Mouse (Mus musculus): ENCODE data around the gene Itga2. TPM values are rescaled to one million over a fixed set of nuclear protein-coding genes. Genes with fewer than 3 reads are reported as not detected.

Gene Itga2
- polyA plus RNA-seq, 1 experiment from 2014 or later: 2.4 TPM

GRCm38 (mm10) chr13:114878667-114879066, 53.2 kb downstream of the Itga2 start:
- Histone ChIP-seq H3K4me1 (no peaks in the 10 kb centered on the region), H3K36me3 (0 out of 2 replicates have a peak, but pooled peaks cover 3% of the 10 kb centered on the region), H3K27ac (replicated peaks) (no peak overlapping the region), H3K9me3 (no peaks in the 10 kb centered on the region), H3K9ac (no peak overlapping the region), H3K4me3 (no peak overlapping the region), H3K4me2 (no peak overlapping the region), H3K27me3 (replicated peaks) (no peaks in the 10 kb centered on the region)
- no peak for ATAC-seq (ENCODE audit: extremely low read depth, insufficient number of reproducible peaks, low FRiP score, low TSS enrichment)
- 65% methylated on average over 11 of the region's 11 CpGs for WGBS

GRCm38 (mm10) chr13:114876005-114876520, 55.8 kb downstream of the Itga2 start:
- Histone ChIP-seq H3K4me1 (no peaks in the 10 kb centered on the region), H3K4me3 (no peak overlapping the region), H3K27ac (replicated peaks) (no peak overlapping the region), H3K9ac (no peak overlapping the region), H3K9me3 (no peaks in the 10 kb centered on the region), H3K27me3 (replicated peaks) (no peaks in the 10 kb centered on the region), H3K36me3 (peaks cover 3% of the 10 kb centered on the region; the same call in 1 of the 2 replicates), H3K4me2 (no peak overlapping the region)
- 74% methylated on average over 2 of the region's 2 CpGs for WGBS
- ATAC-seq (ENCODE audit: extremely low read depth, insufficient number of reproducible peaks, low FRiP score, low TSS enrichment): no peak

GRCm38 (mm10) chr13:114874738-114875137, 57.2 kb downstream of the Itga2 start:
- H3K4me2 ChIP-seq: no peak overlapping the region
- no peak for ATAC-seq (ENCODE audit: extremely low read depth, insufficient number of reproducible peaks, low FRiP score, low TSS enrichment)
- no peak overlapping the region for H3K9ac ChIP-seq
- H3K27ac ChIP-seq (replicated peaks): no peak overlapping the region
- peaks cover 9% of the 10 kb centered on the region for H3K36me3 ChIP-seq
- H3K4me3 ChIP-seq: no peak overlapping the region
- no peaks in the 10 kb centered on the region for H3K9me3 ChIP-seq
- H3K4me1 ChIP-seq: no peaks in the 10 kb centered on the region
- WGBS: 81% methylated on average over 6 of the region's 6 CpGs
- no peaks in the 10 kb centered on the region for H3K27me3 ChIP-seq (replicated peaks)

GRCm38 (mm10) chr13:114857525-114857924, 74.4 kb downstream of the Itga2 start:
- no peak for ATAC-seq (ENCODE audit: extremely low read depth, insufficient number of reproducible peaks, low FRiP score, low TSS enrichment)
- Histone ChIP-seq H3K9me3 (no peaks in the 10 kb centered on the region), H3K27me3 (replicated peaks) (no peaks in the 10 kb centered on the region), H3K27ac (replicated peaks) (no peak overlapping the region), H3K4me1 (peaks cover 8% of the 10 kb centered on the region; the same call in 1 of the 2 replicates), H3K4me3 (no peak overlapping the region), H3K4me2 (no peak overlapping the region), H3K9ac (no peak overlapping the region), H3K36me3 (no peaks in the 10 kb centered on the region)
- 80% methylated on average over 4 of the region's 4 CpGs for WGBS

GRCm38 (mm10) chr13:114856269-114856627, 75.7 kb downstream of the Itga2 start:
- no peak overlapping the region for H3K27ac ChIP-seq (replicated peaks)
- H3K4me1 ChIP-seq: peaks cover 8% of the 10 kb centered on the region; the same call in 1 of the 2 replicates
- no peak for ATAC-seq (ENCODE audit: extremely low read depth, insufficient number of reproducible peaks, low FRiP score, low TSS enrichment)
- H3K4me3 ChIP-seq: 0 out of 2 replicates have a peak overlapping the region, but pooled peaks have one; percentile 3
- peak overlapping the region; percentile 37; the same call in 1 of the 2 replicates for H3K9ac ChIP-seq
- H3K9me3 ChIP-seq: no peaks in the 10 kb centered on the region
- H3K4me2 ChIP-seq: peak overlapping the region; percentile 44
- WGBS: 36% methylated on average over 7 of the region's 7 CpGs
- no peaks in the 10 kb centered on the region for H3K36me3 ChIP-seq
- H3K27me3 ChIP-seq (replicated peaks): no peaks in the 10 kb centered on the region

DNA sequence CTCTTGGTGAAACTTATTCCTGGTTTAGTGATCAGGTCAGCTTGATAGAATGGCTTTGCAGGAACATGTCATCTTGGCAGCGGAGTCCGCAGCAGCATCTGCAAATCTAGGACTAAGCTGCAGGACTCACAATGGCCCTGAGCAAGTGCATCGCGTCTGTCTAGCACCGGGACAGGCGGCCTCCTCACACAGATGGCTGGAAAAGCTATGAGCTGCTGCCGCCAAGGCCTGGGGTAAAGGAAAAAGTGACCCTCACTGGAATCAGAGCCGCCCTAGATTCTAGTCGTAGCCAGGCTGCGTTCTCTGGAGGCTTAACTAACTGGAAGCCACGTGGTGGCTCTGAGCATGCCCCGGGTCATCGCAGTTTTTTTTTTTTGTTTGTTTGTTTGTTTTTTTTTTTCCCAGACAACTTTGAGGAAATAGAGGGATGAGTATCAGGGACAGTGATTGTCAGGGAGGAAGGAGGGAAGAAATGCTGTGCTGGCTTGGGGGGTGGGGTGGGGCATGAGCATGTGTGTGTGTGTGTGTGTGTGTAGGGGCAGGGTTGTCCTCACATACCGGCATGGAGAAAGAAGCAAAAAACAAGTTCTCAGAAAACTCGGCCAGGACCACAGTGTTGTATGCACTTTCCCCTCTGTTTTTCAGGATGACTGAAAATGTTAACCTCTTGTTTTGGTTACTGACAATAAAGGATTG, 76.2 kb downstream of the Itga2 start:
- H3K36me3 ChIP-seq: no peaks in the 10 kb centered on the region
- H3K4me2 ChIP-seq: peak overlapping the region; percentile 44
- H3K9ac ChIP-seq: peak overlapping the region; percentile 37; the same call in 1 of the 2 replicates
- H3K27me3 ChIP-seq (replicated peaks): no peaks in the 10 kb centered on the region
- peak overlapping the region; percentile 3; the same call in 1 of the 2 replicates for H3K4me3 ChIP-seq
- 22% methylated on average over 15 of the region's 15 CpGs for WGBS
- no peak for ATAC-seq (ENCODE audit: extremely low read depth, insufficient number of reproducible peaks, low FRiP score, low TSS enrichment)
- no peak overlapping the region for H3K27ac ChIP-seq (replicated peaks)
- no peaks in the 10 kb centered on the region for H3K9me3 ChIP-seq
- H3K4me1 ChIP-seq: peaks cover 8% of the 10 kb centered on the region; the same call in 1 of the 2 replicates

- H3K9me3 ChIP-seq: no peaks in the 10 kb centered on the region
- H3K9ac ChIP-seq: no peak overlapping the region
- H3K27ac ChIP-seq (replicated peaks): no peak overlapping the region
- 86% methylated on average over 3 of the region's 3 CpGs for WGBS
- no peak for ATAC-seq (ENCODE audit: extremely low read depth, insufficient number of reproducible peaks, low FRiP score, low TSS enrichment)
- H3K4me3 ChIP-seq: no peak overlapping the region
- peaks cover 8% of the 10 kb centered on the region; the same call in 1 of the 2 replicates for H3K4me1 ChIP-seq
- H3K27me3 ChIP-seq (replicated peaks): no peaks in the 10 kb centered on the region
- no peak overlapping the region for H3K4me2 ChIP-seq
- H3K36me3 ChIP-seq: no peaks in the 10 kb centered on the region
Measured at GRCm38 (mm10) chr13:114854428-114854827, 77.5 kb downstream of the Itga2 start.

- H3K4me2 ChIP-seq: no peak overlapping the region
- no peak overlapping the region for H3K27ac ChIP-seq (replicated peaks)
- H3K36me3 ChIP-seq: no peaks in the 10 kb centered on the region
- H3K4me1 ChIP-seq: peaks cover 8% of the 10 kb centered on the region; the same call in 1 of the 2 replicates
- no peaks in the 10 kb centered on the region for H3K27me3 ChIP-seq (replicated peaks)
- no peak for ATAC-seq (ENCODE audit: extremely low read depth, insufficient number of reproducible peaks, low FRiP score, low TSS enrichment)
- no peaks in the 10 kb centered on the region for H3K9me3 ChIP-seq
- 83% methylated on average over 6 of the region's 6 CpGs for WGBS
- H3K9ac ChIP-seq: no peak overlapping the region
- no peak overlapping the region for H3K4me3 ChIP-seq
Measured at GRCm38 (mm10) chr13:114854023-114854422, 77.9 kb downstream of the Itga2 start.

DNA sequence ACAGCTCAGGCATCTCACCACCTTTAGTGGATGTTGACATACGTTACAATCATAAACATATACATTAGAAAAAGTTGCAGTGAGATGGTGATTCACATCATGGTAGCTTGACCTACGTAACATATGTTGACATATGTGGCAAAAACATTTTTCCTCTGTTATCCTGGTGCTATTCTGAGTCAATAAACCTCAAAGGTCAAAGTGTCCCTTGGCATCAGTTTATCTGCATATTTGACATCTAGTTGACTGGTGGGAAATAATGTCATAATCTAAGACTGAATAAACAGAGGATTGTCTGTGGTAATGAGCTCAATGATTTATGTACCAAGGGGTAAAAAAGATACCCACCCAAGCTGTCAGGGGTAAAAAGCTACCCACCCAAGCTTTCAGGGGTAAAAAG, 78.7 kb downstream of the Itga2 start:
- no peaks in the 10 kb centered on the region for H3K27me3 ChIP-seq (replicated peaks)
- H3K9me3 ChIP-seq: no peaks in the 10 kb centered on the region
- no peak overlapping the region for H3K27ac ChIP-seq (replicated peaks)
- 74% methylated on average over 2 of the region's 2 CpGs for WGBS
- no peaks in the 10 kb centered on the region for H3K36me3 ChIP-seq
- no peak for ATAC-seq (ENCODE audit: extremely low read depth, insufficient number of reproducible peaks, low FRiP score, low TSS enrichment)
- no peak overlapping the region for H3K9ac ChIP-seq
- H3K4me2 ChIP-seq: no peak overlapping the region
- no peak overlapping the region for H3K4me3 ChIP-seq
- peaks cover 8% of the 10 kb centered on the region; the same call in 1 of the 2 replicates for H3K4me1 ChIP-seq

DNA sequence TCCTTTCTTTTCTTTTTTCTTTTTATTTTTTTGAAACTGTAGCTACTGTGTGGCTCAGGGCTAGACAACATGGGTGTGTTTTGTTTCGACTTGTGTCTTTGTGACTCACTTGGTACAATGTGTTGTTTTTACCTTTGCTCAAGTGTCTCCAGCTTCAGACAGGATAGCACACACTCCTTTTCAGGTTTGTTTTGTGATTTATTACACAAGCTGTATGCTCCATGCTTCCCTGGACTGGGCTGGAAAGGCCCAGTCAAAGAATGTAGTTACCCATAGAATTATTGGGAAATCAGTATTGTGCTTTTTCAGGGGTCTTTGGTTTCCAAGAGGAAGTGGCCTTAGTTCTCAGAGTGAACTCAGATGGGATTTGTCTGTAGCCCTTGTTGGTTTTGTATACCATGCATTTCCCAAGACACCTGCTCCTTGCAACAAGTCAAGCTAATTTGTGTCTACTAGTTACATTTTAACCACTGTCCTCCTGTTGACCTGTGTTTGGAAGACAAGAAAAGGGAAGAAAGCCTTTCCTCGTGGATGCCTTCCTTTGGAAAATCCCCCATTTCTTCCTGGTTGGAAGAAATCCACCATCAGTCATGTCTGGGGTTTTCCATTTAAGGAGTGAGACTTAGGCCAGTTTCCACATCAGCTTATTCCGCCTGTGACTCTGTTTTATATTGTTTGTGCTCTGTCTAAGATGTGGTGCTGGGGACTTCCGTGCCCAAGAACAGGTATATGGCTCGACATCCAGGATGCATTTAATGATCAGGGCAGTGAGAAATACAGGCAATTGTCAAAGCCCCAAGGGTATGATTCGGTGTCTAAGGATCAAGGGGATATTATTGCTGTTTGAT, 79.4 kb downstream of the Itga2 start:
- H3K9ac ChIP-seq: no peak overlapping the region
- H3K4me3 ChIP-seq: no peak overlapping the region
- 0 out of 2 replicates have a peak, but pooled peaks cover under 1% of the 10 kb centered on the region for H3K36me3 ChIP-seq
- peaks cover 8% of the 10 kb centered on the region; the same call in 1 of the 2 replicates for H3K4me1 ChIP-seq
- H3K9me3 ChIP-seq: no peaks in the 10 kb centered on the region
- H3K27ac ChIP-seq (replicated peaks): no peak overlapping the region
- no peaks in the 10 kb centered on the region for H3K27me3 ChIP-seq (replicated peaks)
- no peak overlapping the region for H3K4me2 ChIP-seq
- WGBS: 68% methylated on average over 6 of the region's 6 CpGs
- no peak for ATAC-seq (ENCODE audit: extremely low read depth, insufficient number of reproducible peaks, low FRiP score, low TSS enrichment)

- Histone ChIP-seq H3K9ac (no peak overlapping the region), H3K27me3 (replicated peaks) (no peaks in the 10 kb centered on the region), H3K36me3 (peaks cover 3% of the 10 kb centered on the region; the same call in 1 of the 2 replicates), H3K4me1 (no peaks in the 10 kb centered on the region), H3K9me3 (no peaks in the 10 kb centered on the region), H3K27ac (replicated peaks) (no peak overlapping the region), H3K4me3 (no peak overlapping the region), H3K4me2 (no peak overlapping the region)
- no peak for ATAC-seq (ENCODE audit: extremely low read depth, insufficient number of reproducible peaks, low FRiP score, low TSS enrichment)
- WGBS: 65% methylated on average over 3 of the region's 3 CpGs
Measured at GRCm38 (mm10) chr13:114848945-114849344, 83.0 kb downstream of the Itga2 start.
